Mouse (Mus musculus) liver, adult 2 months (tissue): ENCODE data around the gene Ppp3ca.

Experiments used
- CTCF ChIP-seq: fragments of 200-500 bp; IDR thresholded peaks from 2 replicates; pipeline ENCODE4 v1.5.1; 2011; ENCODE audit warnings: low read depth, low read length, control low read depth
- POLR2A ChIP-seq: fragments of 200-500 bp; IDR thresholded peaks from 2 replicates; pipeline ENCODE4 v1.6.1; 2011; ENCODE audit warnings: low read length, control low read depth; ENCODE audit not compliant: insufficient read depth; ENCODE audit errors: extremely low read depth

GRCm38 (mm10) chr3:136736021-136736420 lies 66.1 kb downstream of the Ppp3ca start:
- TF ChIP-seq POLR2A (no peak), CTCF (no peak)
